Mouse (Mus musculus) forebrain, embryonic 11.5 days (tissue): ENCODE results near the gene Iqsec1. TPM values are rescaled to one million over a fixed set of nuclear protein-coding genes. Genes with fewer than 3 reads are reported as not detected.

Experiments
- ATAC-seq: fragments of 200-750 bp; cut with Nextera tagmentation; replicated peaks from 2 replicates; pipeline ENCODE4 v1.8.0; 2017; ENCODE audit warnings: moderate TSS enrichment; ENCODE audit not compliant: low FRiP score
- DNase-seq: peaks from one replicate; pipeline ENCODE4 v3.0.0-alpha.2; 2017; ENCODE audit warnings: low spot score
- H3K27ac ChIP-seq: fragments of 300-500 bp; sonication (generic); 2 replicates; pipeline ENCODE4 v1.5.1; 2014; ENCODE audit warnings: low read depth, low read length
- H3K27me3 ChIP-seq: fragments of 300-500 bp; sonication (generic); 2 replicates; pipeline ENCODE4 v1.6.1; 2014; ENCODE audit warnings: mild to moderate bottlenecking, low read length, mixed read lengths; ENCODE audit not compliant: control insufficient read depth, insufficient read depth
- H3K36me3 ChIP-seq: fragments of 300-500 bp; sonication (generic); 2 replicates; pipeline ENCODE4 v1.6.1; 2014; ENCODE audit warnings: mild to moderate bottlenecking, low read length, moderate library complexity, mixed read lengths; ENCODE audit not compliant: control insufficient read depth, insufficient read depth
- H3K4me1 ChIP-seq: fragments of 300-500 bp; sonication (generic); replicated peaks from 2 replicates; pipeline ENCODE4 v1.6.1; 2014; ENCODE audit warnings: low read length, mixed read lengths; ENCODE audit not compliant: control insufficient read depth, insufficient read depth
- H3K4me2 ChIP-seq: fragments of 300-500 bp; sonication (generic); 2 replicates; pipeline ENCODE4 v1.6.1; 2014; ENCODE audit warnings: low read depth, mild to moderate bottlenecking, low read length, moderate library complexity, mixed read lengths; ENCODE audit not compliant: severe bottlenecking
- H3K4me3 ChIP-seq: fragments of 300-500 bp; sonication (generic); 2 replicates; pipeline ENCODE4 v1.5.1; 2014; ENCODE audit warnings: low read depth, low read length
- H3K9ac ChIP-seq: fragments of 300-500 bp; sonication (generic); 2 replicates; pipeline ENCODE4 v1.6.1; 2014; ENCODE audit warnings: low read length
- H3K9me3 ChIP-seq: fragments of 300-500 bp; sonication (generic); 2 replicates; pipeline ENCODE4 v1.6.1; 2016; ENCODE audit warnings: low read length, mixed read lengths; ENCODE audit not compliant: control insufficient read depth
- WGBS: fragments of 180-500 bp; shearing (Covaris S2); extraction: QIAGEN DNeasy Blood & Tissue Kit; methylation state at CpG from one replicate; pipeline ENCODE4 v1.1.7; 2014; 5-methylcytosine and 5-hydroxymethylcytosine counted together
- polyA plus RNA-seq: library from polyadenylated mRNA; unstranded; fragments of >200 nt; fragmentation: Nextera tagmentation; extraction: Ambion mirVana; gene quantifications from 2 replicates; pipeline ENCODE4 v1.2.1, GENCODE M21; 2014

Gene Iqsec1
- polyA plus RNA-seq, 1 experiment from 2014 or later, result 15.0 TPM

DNA sequence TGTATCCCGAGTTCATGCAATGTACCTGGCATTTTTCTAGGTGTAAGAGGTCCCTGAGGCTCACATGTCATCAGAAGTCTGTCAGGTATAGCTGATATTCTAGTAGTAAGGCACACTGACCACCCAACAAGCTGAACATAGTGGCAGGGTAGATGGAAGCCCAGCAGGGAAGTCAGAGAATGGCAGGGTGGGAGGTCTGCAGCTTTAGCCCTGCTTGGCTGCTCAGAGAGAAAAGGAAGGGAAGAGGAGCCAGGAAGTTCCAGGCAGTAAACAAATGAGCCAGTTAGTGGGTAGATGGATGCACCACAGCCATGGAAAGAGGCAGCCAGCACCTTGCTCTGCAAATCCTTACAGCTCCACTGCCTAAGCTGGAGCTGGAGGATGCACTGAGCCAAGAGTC lies 181.7 kb downstream of the Iqsec1 start:
- H3K27me3 ChIP-seq, result no peaks in the 10 kb centered on the region
- DNase-seq, result no peak
- H3K4me1 ChIP-seq, result peaks cover 22% of the 10 kb centered on the region
- no peaks in the 10 kb centered on the region for H3K36me3 ChIP-seq
- no peak overlapping the region for H3K4me2 ChIP-seq
- 69% methylated on average over 1 of the region's 1 CpGs for WGBS
- H3K4me3 ChIP-seq, result no peak overlapping the region
- no peaks in the 10 kb centered on the region for H3K9me3 ChIP-seq
- H3K9ac ChIP-seq, result no peak overlapping the region
- ATAC-seq, result no peak
- no peak overlapping the region for H3K27ac ChIP-seq

- H3K4me1 ChIP-seq, result peaks cover 20% of the 10 kb centered on the region
- no peaks in the 10 kb centered on the region for H3K27me3 ChIP-seq
- 78% methylated on average over 2 of the region's 2 CpGs for WGBS
- no peak for DNase-seq
- ATAC-seq, result no peak
- H3K9me3 ChIP-seq, result no peaks in the 10 kb centered on the region
- H3K9ac ChIP-seq, result no peak overlapping the region
- H3K36me3 ChIP-seq, result no peaks in the 10 kb centered on the region
- H3K27ac ChIP-seq, result no peak overlapping the region
- H3K4me3 ChIP-seq, result no peak overlapping the region
- no peak overlapping the region for H3K4me2 ChIP-seq
Observed at GRCm38 (mm10) chr6:90805101-90805500, 183.4 kb downstream of the Iqsec1 start.

GRCm38 (mm10) chr6:90804646-90805045 lies 183.8 kb downstream of the Iqsec1 start:
- no peaks in the 10 kb centered on the region for H3K36me3 ChIP-seq
- H3K9me3 ChIP-seq, result no peaks in the 10 kb centered on the region
- no peak overlapping the region for H3K27ac ChIP-seq
- no peak overlapping the region for H3K4me2 ChIP-seq
- peaks cover 18% of the 10 kb centered on the region for H3K4me1 ChIP-seq
- no peak overlapping the region for H3K4me3 ChIP-seq
- H3K27me3 ChIP-seq, result no peaks in the 10 kb centered on the region
- DNase-seq, result no peak
- H3K9ac ChIP-seq, result no peak overlapping the region
- no peak for ATAC-seq

DNA sequence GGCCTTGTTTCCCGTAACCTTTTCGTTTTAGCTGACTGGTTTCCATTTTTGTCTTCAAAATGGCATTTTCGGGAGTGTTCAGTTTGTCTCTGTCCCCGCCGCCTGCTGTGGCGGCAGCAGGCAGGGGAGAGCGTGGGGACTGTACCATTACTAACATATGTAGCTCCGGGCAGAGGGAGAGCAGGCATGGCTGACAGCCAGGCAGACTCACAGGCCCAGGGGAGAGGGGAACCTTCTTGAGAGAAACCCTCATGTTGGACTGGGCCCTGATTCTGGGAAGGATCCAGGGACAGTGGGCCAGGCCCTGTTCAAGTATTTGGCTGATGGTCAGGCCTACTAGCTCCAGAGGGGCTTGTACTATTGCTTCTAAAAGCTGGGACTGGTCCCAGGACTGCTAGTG lies 185.9 kb downstream of the Iqsec1 start:
- DNase-seq, result no peak
- H3K36me3 ChIP-seq, result no peaks in the 10 kb centered on the region
- H3K27me3 ChIP-seq, result no peaks in the 10 kb centered on the region
- H3K4me2 ChIP-seq, result no peak overlapping the region
- no peaks in the 10 kb centered on the region; the same call in 1 of the 2 replicates for H3K4me1 ChIP-seq
- H3K4me3 ChIP-seq, result no peak overlapping the region
- no peaks in the 10 kb centered on the region for H3K9me3 ChIP-seq
- ATAC-seq, result no peak
- no peak overlapping the region for H3K9ac ChIP-seq
- H3K27ac ChIP-seq, result no peak overlapping the region
- WGBS, result 83% methylated on average over 8 of the region's 8 CpGs

GRCm38 (mm10) chr6:90802058-90802457 lies 186.4 kb downstream of the Iqsec1 start:
- H3K4me1 ChIP-seq, result no peaks in the 10 kb centered on the region
- WGBS, result 74% methylated on average over 3 of the region's 3 CpGs
- H3K27ac ChIP-seq, result no peak overlapping the region
- no peaks in the 10 kb centered on the region for H3K36me3 ChIP-seq
- H3K4me3 ChIP-seq, result no peak overlapping the region
- no peak overlapping the region for H3K9ac ChIP-seq
- no peaks in the 10 kb centered on the region for H3K27me3 ChIP-seq
- H3K9me3 ChIP-seq, result no peaks in the 10 kb centered on the region
- no peak for DNase-seq
- no peak for ATAC-seq
- H3K4me2 ChIP-seq, result no peak overlapping the region

GRCm38 (mm10) chr6:90800825-90801224 lies 187.7 kb downstream of the Iqsec1 start:
- Histone ChIP-seq H3K27ac (no peak overlapping the region), H3K9me3 (no peaks in the 10 kb centered on the region), H3K27me3 (no peaks in the 10 kb centered on the region), H3K36me3 (no peaks in the 10 kb centered on the region), H3K4me3 (no peak overlapping the region), H3K4me1 (no peaks in the 10 kb centered on the region), H3K4me2 (no peak overlapping the region), H3K9ac (no peak overlapping the region)
- DNase-seq (no peak), ATAC-seq (no peak)
- WGBS, result 85% methylated on average over 2 of the region's 2 CpGs

DNA sequence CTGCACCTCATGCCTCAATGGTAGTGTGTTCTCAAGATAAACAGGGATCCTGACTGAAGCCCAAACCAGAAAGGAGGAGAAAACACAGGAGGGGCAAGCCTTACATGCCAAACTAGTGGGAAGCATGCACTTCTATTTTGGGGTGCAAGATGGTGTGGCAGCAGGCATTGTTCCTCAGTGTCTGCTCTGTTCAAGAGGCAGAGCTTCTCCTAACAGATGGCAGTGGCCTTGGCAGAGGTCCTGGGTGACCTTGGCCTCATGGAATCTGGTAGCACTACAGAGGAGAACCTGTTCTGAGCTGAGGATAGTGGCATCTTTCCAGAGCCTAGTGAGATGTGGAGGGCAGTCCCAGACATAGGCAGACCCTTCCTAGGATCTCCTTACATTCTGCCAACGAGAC lies 189.4 kb downstream of the Iqsec1 start:
- no peak overlapping the region for H3K9ac ChIP-seq
- H3K27me3 ChIP-seq, result no peaks in the 10 kb centered on the region
- no peaks in the 10 kb centered on the region for H3K9me3 ChIP-seq
- H3K4me3 ChIP-seq, result no peak overlapping the region
- no peaks in the 10 kb centered on the region for H3K4me1 ChIP-seq
- 84% methylated on average over 1 of the region's 1 CpGs for WGBS
- no peaks in the 10 kb centered on the region for H3K36me3 ChIP-seq
- DNase-seq (no peak), ATAC-seq (no peak)
- no peak overlapping the region for H3K4me2 ChIP-seq
- H3K27ac ChIP-seq, result no peak overlapping the region

- DNase-seq, result no peak
- Histone ChIP-seq H3K36me3 (no peaks in the 10 kb centered on the region), H3K9ac (no peak overlapping the region), H3K4me3 (no peak overlapping the region), H3K4me2 (no peak overlapping the region), H3K27ac (no peak overlapping the region), H3K27me3 (no peaks in the 10 kb centered on the region), H3K4me1 (no peaks in the 10 kb centered on the region), H3K9me3 (no peaks in the 10 kb centered on the region)
- no peak for ATAC-seq
Observed at GRCm38 (mm10) chr6:90798201-90798600, 190.3 kb downstream of the Iqsec1 start.

- no peaks in the 10 kb centered on the region for H3K27me3 ChIP-seq
- ATAC-seq, result no peak
- no peak for DNase-seq
- 92% methylated on average over 2 of the region's 2 CpGs for WGBS
- H3K4me1 ChIP-seq, result no peaks in the 10 kb centered on the region
- H3K4me2 ChIP-seq, result no peak overlapping the region
- H3K27ac ChIP-seq, result no peak overlapping the region
- no peaks in the 10 kb centered on the region for H3K36me3 ChIP-seq
- H3K9me3 ChIP-seq, result no peaks in the 10 kb centered on the region
- H3K9ac ChIP-seq, result no peak overlapping the region
- no peak overlapping the region for H3K4me3 ChIP-seq
Observed at GRCm38 (mm10) chr6:90796902-90797596, 191.4 kb downstream of the Iqsec1 start.
